ENCODE assay signal across 9 mouse cellular contexts in genomic region chr9:92374705-92375199, GRCm38 (mm10).
DNase-seq lines count a peak whose midpoint lies in the region; ATAC-seq and TF ChIP-seq lines count a peak whose summit lies in the region.
"Had no signal": no experiment of that assay in that cellular context is flagged by ENCODE, and none has a peak within 500 bp of the region (broad histone marks: within the 10 kb centered on the region; RNA-seq: fewer than 3 reads in every experiment).

No protein-coding gene starts in this region.

- no peaks in the 10 kb centered on the region for H3K27me3 ChIP-seq in midbrain, embryonic 14.5 days (ENCODE audit: control insufficient read depth, insufficient read depth, low read length)
- no peaks in the 10 kb centered on the region for H3K27me3 ChIP-seq in midbrain, embryonic 11.5 days (ENCODE audit: control insufficient read depth, insufficient read depth, low read length)
- no peaks in the 10 kb centered on the region for H3K27me3 ChIP-seq in heart, embryonic 12.5 days (replicated peaks)
- H3K27me3 ChIP-seq in neural tube, embryonic 14.5 days (ENCODE audit: control insufficient read depth, insufficient read depth, low read length), result no peaks in the 10 kb centered on the region
- no peaks in the 10 kb centered on the region for H3K27me3 ChIP-seq in cerebellum, adult 2 months (ENCODE audit: control insufficient read depth, insufficient read depth, low read length)
- H3K27me3 ChIP-seq: limb, embryonic 15.5 days had no signal

- peak; percentile 4 for DNase-seq in midbrain, embryonic 14.5 days
- no peak for DNase-seq in midbrain, embryonic 11.5 days (ENCODE audit: low spot score, missing footprints)
- DNase-seq in kidney, postnatal 36 days, result peak; percentile 74 to 92
- DNase-seq in cerebellum, adult 2 months, result no peak
- DNase-seq in layer of hippocampus, adult 2 months (ENCODE audit: low spot score in 2 of 2), result no peak
- DNase-seq in adrenal gland, postnatal 14 days, result no peak

- TF ChIP-seq POLR2A in cerebellum, adult 2 months (IDR thresholded peaks at IDR 0.05; ENCODE audit: borderline replicate concordance, insufficient read depth, low read length), result no peak

- no peaks in the 10 kb centered on the region for H3K9me3 ChIP-seq in midbrain, embryonic 14.5 days (ENCODE audit: control insufficient read depth, low read length)
- H3K9me3 ChIP-seq in midbrain, embryonic 11.5 days (ENCODE audit: control insufficient read depth, low read length), result no peaks in the 10 kb centered on the region
- no peaks in the 10 kb centered on the region for H3K9me3 ChIP-seq in heart, embryonic 12.5 days (replicated peaks)
- H3K9me3 ChIP-seq in neural tube, embryonic 14.5 days (ENCODE audit: control insufficient read depth, low read length), result no peaks in the 10 kb centered on the region
- H3K9me3 ChIP-seq: limb, embryonic 15.5 days had no signal

- no peak overlapping the region for H3K4me2 ChIP-seq in midbrain, embryonic 14.5 days (ENCODE audit: low read length)
- no peak overlapping the region for H3K4me2 ChIP-seq in midbrain, embryonic 11.5 days
- no peak overlapping the region for H3K4me2 ChIP-seq in heart, embryonic 12.5 days
- H3K4me2 ChIP-seq in neural tube, embryonic 14.5 days (ENCODE audit: low read depth, low read length), result no peak overlapping the region
- H3K4me2 ChIP-seq: limb, embryonic 15.5 days had no signal

- no peak overlapping the region for H3K4me3 ChIP-seq in midbrain, embryonic 14.5 days (replicated peaks; ENCODE audit: low read depth, low read length)
- H3K4me3 ChIP-seq in midbrain, embryonic 11.5 days (ENCODE audit: low read depth, low read length), result no peak overlapping the region
- H3K4me3 ChIP-seq in heart, embryonic 12.5 days, result no peak overlapping the region
- H3K4me3 ChIP-seq in neural tube, embryonic 14.5 days (ENCODE audit: low read depth, low read length), result no peak overlapping the region
- H3K4me3 ChIP-seq in cerebellum, adult 2 months (replicated peaks; ENCODE audit: insufficient read depth, low read depth, low read length), result no peak overlapping the region
- H3K4me3 ChIP-seq in layer of hippocampus, adult 2 months, result no peak overlapping the region
- H3K4me3 ChIP-seq: limb, embryonic 15.5 days had no signal

- no peak overlapping the region for H3K27ac ChIP-seq in midbrain, embryonic 14.5 days (replicated peaks; ENCODE audit: low read depth, low read length)
- no peak overlapping the region for H3K27ac ChIP-seq in midbrain, embryonic 11.5 days (ENCODE audit: low read depth, low read length)
- no peak overlapping the region for H3K27ac ChIP-seq in heart, embryonic 12.5 days (ENCODE audit: poor library complexity, severe bottlenecking)
- no peak overlapping the region for H3K27ac ChIP-seq in neural tube, embryonic 14.5 days (ENCODE audit: low read depth, low read length)
- no peak overlapping the region for H3K27ac ChIP-seq in cerebellum, adult 2 months (ENCODE audit: insufficient read depth, low read length)
- H3K27ac ChIP-seq in layer of hippocampus, adult 2 months, result no peak overlapping the region
- H3K27ac ChIP-seq: limb, embryonic 15.5 days had no signal

- no peaks in the 10 kb centered on the region for H3K4me1 ChIP-seq in midbrain, embryonic 14.5 days (ENCODE audit: control insufficient read depth, insufficient read depth, low read length)
- no peaks in the 10 kb centered on the region for H3K4me1 ChIP-seq in midbrain, embryonic 11.5 days (ENCODE audit: control insufficient read depth, insufficient read depth, low read length)
- peaks cover 14% of the 10 kb centered on the region for H3K4me1 ChIP-seq in heart, embryonic 12.5 days (replicated peaks)
- 0 out of 2 replicates have a peak, but pooled peaks cover 2% of the 10 kb centered on the region for H3K4me1 ChIP-seq in neural tube, embryonic 14.5 days (ENCODE audit: control insufficient read depth, insufficient read depth, low read length)
- no peaks in the 10 kb centered on the region for H3K4me1 ChIP-seq in cerebellum, adult 2 months (ENCODE audit: control insufficient read depth, insufficient read depth, low read length)

- WGBS in midbrain, embryonic 14.5 days, result 74% methylated on average over 7 of the region's 7 CpGs
- 72% methylated on average over 7 of the region's 7 CpGs for WGBS in midbrain, embryonic 11.5 days
- WGBS in heart, embryonic 12.5 days, result 28% methylated on average over 7 of the region's 7 CpGs
- 50% methylated on average over 7 of the region's 7 CpGs for WGBS in neural tube, embryonic 14.5 days
- WGBS in cerebellum, adult 2 months, result 45% methylated on average over 7 of the region's 7 CpGs

- no peak overlapping the region for H3K9ac ChIP-seq in midbrain, embryonic 14.5 days (replicated peaks; ENCODE audit: low read length)
- no peak overlapping the region for H3K9ac ChIP-seq in midbrain, embryonic 11.5 days (ENCODE audit: low read length)
- H3K9ac ChIP-seq in heart, embryonic 12.5 days, result no peak overlapping the region
- H3K9ac ChIP-seq in neural tube, embryonic 14.5 days (replicated peaks; ENCODE audit: low read depth, low read length), result no peak overlapping the region
- H3K9ac ChIP-seq: limb, embryonic 15.5 days had no signal

- TF ChIP-seq CTCF in cerebellum, adult 2 months (IDR thresholded peaks at IDR 0.05; ENCODE audit: borderline replicate concordance, insufficient read depth, low read depth, low read length), result no peak
- TF ChIP-seq CTCF in layer of hippocampus, adult 2 months (conservative IDR thresholded peaks at IDR 0.05), result no peak

- peak; percentile 32; the same call in 1 of the 2 replicates for ATAC-seq in midbrain, embryonic 14.5 days (ENCODE audit: low FRiP score, low TSS enrichment)
- no peak for ATAC-seq in midbrain, embryonic 11.5 days (ENCODE audit: low FRiP score)
- ATAC-seq in heart, embryonic 12.5 days (ENCODE audit: insufficient number of reproducible peaks, low FRiP score), result peak; percentile 79
- peak; percentile 91 for ATAC-seq in neural tube, embryonic 14.5 days (ENCODE audit: low read depth)

- H3K36me3 ChIP-seq in midbrain, embryonic 14.5 days (ENCODE audit: control insufficient read depth, insufficient read depth, low read length), result no peaks in the 10 kb centered on the region
- no peaks in the 10 kb centered on the region for H3K36me3 ChIP-seq in midbrain, embryonic 11.5 days (ENCODE audit: control insufficient read depth, insufficient read depth, low read length)
- no peaks in the 10 kb centered on the region for H3K36me3 ChIP-seq in heart, embryonic 12.5 days
- H3K36me3 ChIP-seq in neural tube, embryonic 14.5 days (ENCODE audit: control insufficient read depth, insufficient read depth, low read length), result no peaks in the 10 kb centered on the region
- H3K36me3 ChIP-seq: limb, embryonic 15.5 days had no signal

Comparison
In these comparisons a context has a peak if more than half of its experiments do, and no peak if none do; other contexts are left out.
1. DNase-seq: peak in midbrain, embryonic 14.5 days (single experiment) and kidney, postnatal 36 days (2 of 2); none in midbrain, embryonic 11.5 days (single experiment), cerebellum, adult 2 months (0 of 2), layer of hippocampus, adult 2 months (0 of 2) and adrenal gland, postnatal 14 days (single experiment).